Mouse (Mus musculus): ENCODE data around the gene Gm17689. TPM values are rescaled to one million over a fixed set of nuclear protein-coding genes. Genes with fewer than 3 reads are reported as not detected.

The Gm17689 gene
- total RNA-seq (2021): not detected

DNA sequence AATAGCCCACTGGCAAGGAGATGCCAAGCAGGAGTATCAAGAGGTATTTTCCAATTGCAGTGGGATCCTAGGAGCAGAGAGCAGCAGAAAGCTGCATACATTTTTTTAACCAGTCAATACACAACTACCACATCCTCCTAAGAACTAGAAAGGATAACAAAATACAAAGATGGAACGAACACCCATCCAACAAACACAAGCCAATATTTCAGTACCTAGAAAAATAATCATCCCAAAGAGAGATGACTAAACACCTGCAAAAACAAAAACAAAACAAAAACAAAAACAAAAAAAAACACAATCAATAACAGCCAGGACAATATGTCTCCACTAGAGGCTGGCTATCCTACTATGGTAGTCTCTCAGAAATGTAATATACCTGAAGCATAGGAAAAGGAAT is at the start of gene Gm17689:
TSS of gene Gm17689 (minus strand) at position 101 of the 400 bp plus-strand sequence.
- no peak for DNase-seq
- intact Hi-C loops (cut with DNase I): no loop called here

DNA sequence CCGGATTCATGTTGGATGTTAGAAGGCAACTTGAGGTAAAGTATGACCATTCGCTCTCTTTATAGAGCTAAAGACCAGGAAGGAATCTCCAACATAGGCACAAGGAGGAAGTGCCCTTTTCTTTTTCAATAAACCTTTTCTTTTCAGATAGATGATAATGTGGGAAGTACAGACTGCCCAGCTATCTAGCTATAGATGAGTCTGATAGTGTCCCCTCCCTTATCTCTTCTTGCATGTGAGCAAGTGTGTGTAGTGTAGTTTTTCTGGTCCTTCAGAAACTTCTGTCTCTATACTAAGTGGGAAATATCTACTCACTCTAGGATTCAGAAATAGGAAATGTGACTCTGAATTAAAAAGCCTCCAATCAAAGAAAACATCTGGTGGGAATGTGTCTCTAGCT is 40.6 kb downstream of the Gm17689 start, which contains the start of gene Gm5615:
TSS of gene Gm5615 (minus strand) at position 101 of the 400 bp plus-strand sequence.
- DNase-seq: no peak
- intact Hi-C loops (cut with DNase I): no loop called here

Other genes with a start within 250 kb of the Gm17689 start
- gene Gm7257, start 150.8 kb downstream of the Gm17689 start, total RNA-seq (2021): not detected
- not detected for gene Gm9513, start 107.0 kb downstream of the Gm17689 start, total RNA-seq (2021)
- gene Gm5615, start 40.7 kb downstream of the Gm17689 start, total RNA-seq (2021): not detected
- not detected for gene A630095E13Rik, start 60.7 kb upstream of the Gm17689 start, total RNA-seq (2021)
- gene Acrv1, start 110.6 kb upstream of the Gm17689 start, total RNA-seq (2021): not detected
- gene Chek1, start 144.4 kb upstream of the Gm17689 start, total RNA-seq (2021): 1 to 10 TPM; 4.2 to 9.1 TPM
- 100 to 1,000 TPM in 1 of 2 experiments, 10 to 100 TPM in 1; 99.5 to 102 TPM for gene Stt3a, start 185.0 kb upstream of the Gm17689 start, total RNA-seq (2021)
- 100 to 1,000 TPM; 102 to 108 TPM for gene Ei24, start 214.8 kb upstream of the Gm17689 start, total RNA-seq (2021)
- gene Fez1, start 239.2 kb upstream of the Gm17689 start, total RNA-seq (2021): 1 to 10 TPM; 2.0 to 2.1 TPM